In the genomic region with DNA sequence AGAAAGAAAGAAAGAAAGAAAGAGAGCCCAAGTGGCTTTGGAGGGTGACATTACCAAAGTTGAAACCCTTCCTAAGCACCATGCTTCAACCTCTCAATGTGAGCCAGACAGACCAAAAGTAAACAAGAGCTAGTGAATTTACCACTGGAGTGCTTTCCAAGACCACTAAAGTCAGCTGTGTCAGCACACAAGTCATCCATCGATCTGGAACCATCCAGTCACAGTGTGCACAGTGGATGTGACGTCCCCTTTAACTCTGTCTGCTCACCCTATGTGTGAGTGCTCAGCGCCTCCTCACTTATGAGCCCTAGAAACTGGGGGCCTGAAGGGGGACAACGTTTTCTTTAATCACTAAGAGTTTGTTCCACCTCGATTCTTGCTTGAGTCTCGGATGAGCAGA, we compare ENCODE assay signal across 22 mouse cellular contexts. TPM values are rescaled to one million over a fixed set of nuclear protein-coding genes. Genes with fewer than 3 reads are reported as not detected.
DNase-seq lines count a peak whose midpoint lies in the region; ATAC-seq and TF ChIP-seq lines count a peak whose summit lies in the region.
"Had no signal": no experiment of that assay in that cellular context is flagged by ENCODE, and none has a peak within 500 bp of the region (broad histone marks: within the 10 kb centered on the region; RNA-seq: fewer than 3 reads in every experiment).

No protein-coding gene starts in this region.

- no peak overlapping the region for H3K4me2 ChIP-seq in kidney, embryonic 14.5 days (replicated peaks; ENCODE audit: low read depth, low read length)
- H3K4me2 ChIP-seq in lung, postnatal 0 days (replicated peaks; ENCODE audit: low read depth, low read length), result no peak overlapping the region
- H3K4me2 ChIP-seq in forebrain, embryonic 15.5 days (replicated peaks), result no peak overlapping the region
- H3K4me2 ChIP-seq: embryonic facial prominence, embryonic 15.5 days had no signal

- TF ChIP-seq POLR2A in liver, adult 2 months (IDR thresholded peaks at IDR 0.05; ENCODE audit: extremely low read depth, insufficient read depth, low read length), result no peak

- H3K4me3 ChIP-seq in kidney, embryonic 14.5 days (ENCODE audit: low read length), result no peak overlapping the region
- no peak overlapping the region for H3K4me3 ChIP-seq in liver, adult 2 months (ENCODE audit: insufficient read depth, low read depth, low read length)
- no peak overlapping the region for H3K4me3 ChIP-seq in lung, postnatal 0 days (ENCODE audit: low read depth, low read length)
- no peak overlapping the region for H3K4me3 ChIP-seq in forebrain, embryonic 15.5 days
- H3K4me3 ChIP-seq: embryonic facial prominence, embryonic 15.5 days; erythroblast, embryonic 14.5 days; forebrain, embryonic 10.5 days; heart, embryonic 10.5 days had no signal

- peaks cover 35% of the 10 kb centered on the region for H3K4me1 ChIP-seq in kidney, embryonic 14.5 days (ENCODE audit: control insufficient read depth, insufficient read depth, low read length)
- peaks cover 44% of the 10 kb centered on the region for H3K4me1 ChIP-seq in liver, adult 2 months (ENCODE audit: control insufficient read depth, insufficient read depth, low read length)
- no peaks in the 10 kb centered on the region; the same call in 1 of the 2 replicates for H3K4me1 ChIP-seq in lung, postnatal 0 days (ENCODE audit: insufficient read depth, low read depth, low read length)
- no peaks in the 10 kb centered on the region for H3K4me1 ChIP-seq in forebrain, embryonic 15.5 days
- H3K4me1 ChIP-seq: embryonic facial prominence, embryonic 15.5 days; forebrain, embryonic 10.5 days had no signal

- H3K79me2 ChIP-seq in liver, adult 2 months (ENCODE audit: control insufficient read depth, insufficient read depth, low read length), result peaks cover 6% of the 10 kb centered on the region; the same call in 1 of the 2 replicates

- no peak overlapping the region; the same call in 1 of the 2 replicates for H3K27ac ChIP-seq in kidney, embryonic 14.5 days (ENCODE audit: low read depth, low read length)
- no peak overlapping the region for H3K27ac ChIP-seq in liver, adult 2 months (replicated peaks; ENCODE audit: insufficient read depth, low read depth, low read length)
- H3K27ac ChIP-seq in lung, postnatal 0 days (ENCODE audit: low read length), result no peak overlapping the region
- no peak overlapping the region for H3K27ac ChIP-seq in forebrain, embryonic 15.5 days (replicated peaks)
- H3K27ac ChIP-seq: embryonic facial prominence, embryonic 15.5 days; forebrain, embryonic 10.5 days; heart, embryonic 10.5 days had no signal

- 36% methylated on average over 6 of the region's 6 CpGs for WGBS in kidney, embryonic 14.5 days
- 44% methylated on average over 6 of the region's 6 CpGs for WGBS in liver, adult 2 months
- WGBS in lung, postnatal 0 days, result 34% methylated on average over 6 of the region's 6 CpGs
- 88% methylated on average over 6 of the region's 6 CpGs for whole genome bisulfite sequencing in forebrain, embryonic 15.5 days

- ATAC-seq in kidney, embryonic 14.5 days (ENCODE audit: low FRiP score, low TSS enrichment), result peak; percentile 66; the same call in 1 of the 2 replicates
- peak; percentile 27; the same call in 1 of the 2 replicates for ATAC-seq in lung, postnatal 0 days
- ATAC-seq in forebrain, embryonic 15.5 days (replicated peaks), result no peak
- ATAC-seq: forebrain, embryonic 14.5 days had no signal

- no peaks in the 10 kb centered on the region for H3K27me3 ChIP-seq in kidney, embryonic 14.5 days (ENCODE audit: control insufficient read depth, insufficient read depth, low read length)
- H3K27me3 ChIP-seq in liver, adult 2 months (ENCODE audit: control insufficient read depth, insufficient read depth, low read length), result no peaks in the 10 kb centered on the region
- no peaks in the 10 kb centered on the region for H3K27me3 ChIP-seq in lung, postnatal 0 days (replicated peaks; ENCODE audit: insufficient read depth, low read length)
- H3K27me3 ChIP-seq in forebrain, embryonic 15.5 days, result no peaks in the 10 kb centered on the region
- H3K27me3 ChIP-seq: embryonic facial prominence, embryonic 15.5 days had no signal

- H3K9me3 ChIP-seq in kidney, embryonic 14.5 days (ENCODE audit: control insufficient read depth, low read length), result no peaks in the 10 kb centered on the region
- no peaks in the 10 kb centered on the region for H3K9me3 ChIP-seq in lung, postnatal 0 days (ENCODE audit: low read length)
- no peaks in the 10 kb centered on the region for H3K9me3 ChIP-seq in forebrain, embryonic 15.5 days
- H3K9me3 ChIP-seq: embryonic facial prominence, embryonic 15.5 days; forebrain, embryonic 10.5 days; heart, embryonic 10.5 days had no signal

- no peaks in the 10 kb centered on the region for H3K36me3 ChIP-seq in kidney, embryonic 14.5 days (ENCODE audit: control insufficient read depth, insufficient read depth, low read length)
- H3K36me3 ChIP-seq in liver, adult 2 months (ENCODE audit: control insufficient read depth, insufficient read depth, low read length), result no peaks in the 10 kb centered on the region
- no peaks in the 10 kb centered on the region for H3K36me3 ChIP-seq in lung, postnatal 0 days (ENCODE audit: insufficient read depth, low read length)
- no peaks in the 10 kb centered on the region for H3K36me3 ChIP-seq in forebrain, embryonic 15.5 days
- H3K36me3 ChIP-seq: embryonic facial prominence, embryonic 15.5 days; forebrain, embryonic 10.5 days; heart, embryonic 10.5 days had no signal

- TF ChIP-seq EP300 in lung, postnatal 0 days (IDR thresholded peaks at IDR 0.05), result peak; percentile 20; the same call in 1 of the 2 replicates

- no peak overlapping the region for H3K9ac ChIP-seq in kidney, embryonic 14.5 days (ENCODE audit: low read depth, low read length)
- H3K9ac ChIP-seq in liver, adult 2 months (ENCODE audit: low read depth, low read length), result no peak overlapping the region
- no peak overlapping the region for H3K9ac ChIP-seq in lung, postnatal 0 days (replicated peaks; ENCODE audit: low read depth)
- no peak overlapping the region for H3K9ac ChIP-seq in forebrain, embryonic 15.5 days (replicated peaks)
- H3K9ac ChIP-seq: embryonic facial prominence, embryonic 15.5 days had no signal

- no peak for TF ChIP-seq CTCF in liver, adult 2 months (IDR thresholded peaks at IDR 0.05; ENCODE audit: low read depth, low read length)
- TF ChIP-seq CTCF in lung, postnatal 0 days (IDR thresholded peaks at IDR 0.05), result no peak

- no peak for DNase-seq in kidney, postnatal 14 days
- peak; percentile 70 for DNase-seq in liver, adult 2 months (ENCODE audit: extremely low read depth, low read depth, low spot score)
- DNase-seq in liver, result no peak
- peak; percentile 35 for DNase-seq in lung, postnatal 0 days (ENCODE audit: low spot score)
- DNase-seq in lung, postnatal 10 days, result no peak
- DNase-seq: adrenal gland, postnatal 10 days; cerebellum, adult 11 months; cerebellum, adult 8-10 months; cerebellum, postnatal 14 days; embryo, embryonic 11 days; gastrocnemius, postnatal 10 days; heart, adult 18-20 months; heart, postnatal 10 days; heart, postnatal 4 days had no signal

RNA-seq across cellular contexts. Expression of a gene that starts 7.4 kb away (rescaled TPM):
- 31.2 and 33.2 TPM in 2 replicates for polyA plus RNA-seq in kidney, embryonic 14.5 days (2014; fragmentation: Nextera tagmentation; extraction: Ambion mirVana)
- 20.9 and 23.3 TPM in 2 replicates for total RNA-seq in liver, adult 2 months (2014; rRNA removed)
- 32.2 and 33.5 TPM in 2 replicates for polyA plus RNA-seq in liver, adult 2 months (2012; rRNA removed)
- polyA plus RNA-seq in lung, postnatal 0 days (2015; fragmentation: Nextera tagmentation; extraction: Ambion mirVana), result 21.5 and 23.2 TPM in 2 replicates
- polyA plus RNA-seq in forebrain, embryonic 15.5 days (2015; fragmentation: Nextera tagmentation; extraction: Ambion mirVana), result 3.9 and 4.1 TPM in 2 replicates
- total RNA-seq: MEL had no signal

Comparison
In these comparisons a context has a peak if more than half of its experiments do, and no peak if none do; other contexts are left out.
1. DNase-seq: peak in liver, adult 2 months (single experiment) and lung, postnatal 0 days (single experiment); none in kidney, postnatal 14 days (single experiment), liver (single experiment) and lung, postnatal 10 days (single experiment).